ENCODE assay signal across 8 mouse cellular contexts in the genomic region with DNA sequence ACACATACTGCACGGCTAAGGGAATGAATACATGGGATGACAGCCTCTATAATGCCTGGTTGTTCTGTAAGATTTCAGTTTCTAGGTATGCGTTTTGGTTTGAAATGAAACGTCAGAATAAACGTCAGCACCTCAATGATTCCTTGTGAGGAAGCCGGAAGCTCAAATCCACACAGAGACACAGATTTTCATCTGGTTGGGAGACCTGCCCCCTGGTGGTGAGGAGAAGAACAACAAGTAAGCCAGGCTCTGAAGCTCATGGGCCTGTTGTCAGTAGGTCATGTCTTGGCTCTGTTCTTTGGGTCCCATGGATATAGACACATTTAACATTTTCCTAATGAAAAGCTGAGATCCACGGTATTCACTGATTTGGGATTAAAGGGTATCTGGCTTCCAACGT. TPM values are rescaled to one million over a fixed set of nuclear protein-coding genes. Genes with fewer than 3 reads are reported as not detected.
DNase-seq lines count a peak whose midpoint lies in the region; ATAC-seq and TF ChIP-seq lines count a peak whose summit lies in the region.
"Had no signal": no experiment of that assay in that cellular context is flagged by ENCODE, and none has a peak within 500 bp of the region (broad histone marks: within the 10 kb centered on the region; RNA-seq: fewer than 3 reads in every experiment).

No protein-coding gene starts in this region.

- no peaks in the 10 kb centered on the region for H3K4me1 ChIP-seq in kidney, adult 2 months (ENCODE audit: control insufficient read depth, insufficient read depth, low read length)
- H3K4me1 ChIP-seq in E14TG2a.4 (replicated peaks; ENCODE audit: low read depth, low read length): no peaks in the 10 kb centered on the region
- H3K4me1 ChIP-seq in forebrain, embryonic 16.5 days (replicated peaks; ENCODE audit: control insufficient read depth, insufficient read depth, low read length): no peaks in the 10 kb centered on the region
- H3K4me1 ChIP-seq: lung, embryonic 15.5 days had no signal

- H3K27me3 ChIP-seq in kidney, adult 2 months (replicated peaks; ENCODE audit: control insufficient read depth, insufficient read depth, low read length): no peaks in the 10 kb centered on the region
- H3K27me3 ChIP-seq in E14TG2a.4 (ENCODE audit: insufficient read depth, low read length): no peaks in the 10 kb centered on the region
- no peaks in the 10 kb centered on the region for H3K27me3 ChIP-seq in forebrain, embryonic 16.5 days (replicated peaks; ENCODE audit: control insufficient read depth, insufficient read depth, low read length)
- H3K27me3 ChIP-seq: lung, embryonic 15.5 days had no signal

- TF ChIP-seq CTCF in kidney, adult 2 months (conservative IDR thresholded peaks at IDR 0.05; ENCODE audit: insufficient read depth, insufficient read length, low read depth, low read length): peak; percentile 78
- TF ChIP-seq CTCF in E14TG2a.4 (conservative IDR thresholded peaks at IDR 0.05; ENCODE audit: low read length): peak; percentile 61

- 0 out of 2 replicates have a peak, but pooled peaks have one; percentile 21 for ATAC-seq in forebrain, embryonic 16.5 days

- TF ChIP-seq POLR2A in kidney, adult 2 months (IDR thresholded peaks at IDR 0.05; ENCODE audit: low read depth, low read length): no peak

- WGBS in kidney, adult 2 months: 43% methylated on average over 7 of the region's 7 CpGs
- WGBS in forebrain, embryonic 16.5 days: 50% methylated on average over 7 of the region's 7 CpGs

- H3K36me3 ChIP-seq in kidney, adult 2 months (ENCODE audit: control insufficient read depth, insufficient read depth, low read length): no peaks in the 10 kb centered on the region
- no peaks in the 10 kb centered on the region for H3K36me3 ChIP-seq in E14TG2a.4 (ENCODE audit: insufficient read depth, low read length)
- H3K36me3 ChIP-seq in forebrain, embryonic 16.5 days (ENCODE audit: control insufficient read depth, insufficient read depth): no peaks in the 10 kb centered on the region
- H3K36me3 ChIP-seq: lung, embryonic 15.5 days had no signal

- DNase-seq in kidney, adult 2 months: peak; percentile 36
- DNase-seq in kidney, adult 11 months: no peak
- DNase-seq in adrenal gland, postnatal 10 days: peak; percentile 71
- peak; percentile 43 to 45 for DNase-seq in left cerebral cortex, postnatal 36 days (ENCODE audit: low spot score in 2 of 2)
- peak; percentile 62 for DNase-seq in right cerebral cortex, postnatal 14 days

- no peaks in the 10 kb centered on the region for H3K9me3 ChIP-seq in E14TG2a.4 (ENCODE audit: low read length)
- H3K9me3 ChIP-seq in forebrain, embryonic 16.5 days (ENCODE audit: control insufficient read depth, low read length): no peaks in the 10 kb centered on the region
- H3K9me3 ChIP-seq: lung, embryonic 15.5 days had no signal

- intact Hi-C loops in left cerebral cortex, postnatal 36 days (cut with DNase I): loop anchor here (2.0 to 10.0 kb wide), 4 partner anchors 318 to 892 kb away; no protein-coding TSS in a partner anchor

- H3K9ac ChIP-seq in forebrain, embryonic 16.5 days (replicated peaks; ENCODE audit: low read depth, low read length): no peak overlapping the region
- H3K9ac ChIP-seq: lung, embryonic 15.5 days had no signal

- H3K4me3 ChIP-seq in kidney, adult 2 months (ENCODE audit: insufficient read depth, low read depth, low read length): no peak overlapping the region
- no peak overlapping the region for H3K4me3 ChIP-seq in E14TG2a.4 (replicated peaks; ENCODE audit: low read length)
- H3K4me3 ChIP-seq in forebrain, embryonic 16.5 days (replicated peaks; ENCODE audit: low read length): no peak overlapping the region
- H3K4me3 ChIP-seq: lung, embryonic 15.5 days had no signal

- no peak overlapping the region for H3K27ac ChIP-seq in kidney, adult 2 months (ENCODE audit: insufficient read depth, low read depth, low read length)
- H3K27ac ChIP-seq in forebrain, embryonic 16.5 days (ENCODE audit: low read length): no peak overlapping the region
- H3K27ac ChIP-seq: lung, embryonic 15.5 days had no signal

- no peak overlapping the region for H3K4me2 ChIP-seq in forebrain, embryonic 16.5 days (ENCODE audit: low read length)
- H3K4me2 ChIP-seq: lung, embryonic 15.5 days had no signal

RNA-seq across cellular contexts. Expression of a gene that starts 40.4 kb away (rescaled TPM):
- 3.9 and 6.1 TPM in 2 replicates for polyA plus RNA-seq in kidney, adult 2 months (2012; rRNA removed)
- total RNA-seq in adrenal gland, postnatal 10 days (2021): 10 to 100 TPM; 12.5 to 14.9 TPM
- polyA plus RNA-seq in forebrain, embryonic 16.5 days (2015; fragmentation: Nextera tagmentation; extraction: Ambion mirVana): 37.1 and 39.7 TPM in 2 replicates
- 10 to 100 TPM; 31.4 to 40.0 TPM for total RNA-seq in left cerebral cortex, postnatal 36 days (2021)
